Mouse (Mus musculus) Patski (cell line): ENCODE data around the gene Ilk. TPM values are rescaled to one million over a fixed set of nuclear protein-coding genes. Genes with fewer than 3 reads are reported as not detected.
A peak's percentile ranks its signal among the peaks of the same experiment; 100 is the strongest.

Source experiments
- ATAC-seq: fragments of 100-300 bp; one replicate; pipeline ENCODE4 v1.8.0; 2021
- CTCF ChIA-PET: fragments of 350-600 bp; sonication (Branson Sonifier 250); formaldehyde crosslinking; loops from one replicate; lab custom pipeline; 2022; ENCODE audit warnings: inconsistent platforms; lab: Charles Lee
- POLR2A ChIA-PET: fragments of 350-600 bp; sonication (Branson Sonifier 250); formaldehyde crosslinking; loops from one replicate; lab custom pipeline; 2022; ENCODE audit warnings: antibody characterized with exemption, inconsistent platforms; lab: Charles Lee
- DNase-seq: peaks from one replicate; pipeline ENCODE4 v3.0.0-alpha.2; 2011; ENCODE audit warnings: low read depth, low spot score
- H3K27me3 ChIP-seq: fragments of 371-371 bp; one replicate; pipeline ENCODE4 v1.5.1; 2021
- CTCF ChIP-seq: fragments of 100-300 bp; IDR thresholded peaks from one replicate; pipeline ENCODE4 v1.5.1; 2021
- in situ Hi-C: fragments of 300-500 bp; cut with MboI; formaldehyde crosslinking; loops from 3 replicates; pipeline ENCODE4 v1.11.1; 2018; ENCODE audit warnings: low pct_unique_long_range_greater_than_20kb, mixed read lengths
- polyA plus RNA-seq: library from polyadenylated mRNA; unstranded; gene quantifications from one replicate; pipeline ENCODE4 v1.2.3, GENCODE M21; 2021

Gene Ilk
- polyA plus RNA-seq, result 218 TPM

GRCm38 (mm10) chr7:105736264-105736901 lies at the start of gene Ilk:
Ilk (plus strand) TSS chr7:105736592.
- ChIA-PET POLR2A (interaction anchor here (1.1 kb wide), 1 partner anchor 74 kb away, joined by 3 read pairs; the partner anchor contains the start of gene Mrpl17), CTCF (interaction anchor here (0.8 to 2.1 kb wide), 3 partner anchors 10 to 202 kb away, joined by 3 to 9 read pairs (median 3); no protein-coding TSS in a partner anchor)
- H3K27me3 ChIP-seq, result no peaks in the 10 kb centered on the region
- peak; percentile 78 for ATAC-seq
- in situ Hi-C loops, result loop anchor here (5.0 to 10.0 kb wide), 3 partner anchors 94 to 342 kb away; partner anchors contain the start of genes Arfip2, Gm45799, Smpd1 and Timm10b
- peak; percentile 69 for DNase-seq
- TF ChIP-seq CTCF, result no peak

- no peak for TF ChIP-seq CTCF
- in situ Hi-C loops, result no loop called here
- no peaks in the 10 kb centered on the region for H3K27me3 ChIP-seq
- ChIA-PET POLR2A (no interaction called here), CTCF (interaction anchor here (1.3 to 1.7 kb wide), 2 partner anchors 10 to 17 kb away, joined by 4 read pairs; no protein-coding TSS in a partner anchor)
- DNase-seq, result no peak
- no peak for ATAC-seq
Observed at GRCm38 (mm10) chr7:105690875-105691274, 45.5 kb upstream of the Ilk start.

GRCm38 (mm10) chr7:105703184-105703583 lies 33.2 kb upstream of the Ilk start:
- ChIA-PET CTCF (interaction anchor here (1.6 kb wide), 1 partner anchor 19 kb away, joined by 4 read pairs; no protein-coding TSS in a partner anchor), POLR2A (no interaction called here)
- TF ChIP-seq CTCF, result no peak
- ATAC-seq, result no peak
- H3K27me3 ChIP-seq, result peaks cover 7% of the 10 kb centered on the region
- DNase-seq, result no peak
- in situ Hi-C loops, result loop anchor here (25.0 kb wide), 1 partner anchor 1334 kb away; the partner anchor contains the start of gene Olfr713

GRCm38 (mm10) chr7:105703816-105704215 lies 32.6 kb upstream of the Ilk start:
- peaks cover 7% of the 10 kb centered on the region for H3K27me3 ChIP-seq
- TF ChIP-seq CTCF, result no peak
- ChIA-PET POLR2A (no interaction called here), CTCF (interaction anchor here (1.6 kb wide), 1 partner anchor 18 kb away, joined by 4 read pairs; no protein-coding TSS in a partner anchor)
- DNase-seq (no peak), ATAC-seq (no peak)
- in situ Hi-C loops, result loop anchor here (25.0 kb wide), 1 partner anchor 1333 kb away; the partner anchor contains the start of gene Olfr713

- in situ Hi-C loops, result loop anchor here (25.0 kb wide), 1 partner anchor 1329 kb away; the partner anchor contains the start of gene Olfr713
- DNase-seq, result no peak
- H3K27me3 ChIP-seq, result peaks cover 9% of the 10 kb centered on the region
- POLR2A ChIA-PET, result no interaction called here
- CTCF ChIA-PET, result interaction anchor here (2.1 kb wide), 1 partner anchor 9 kb away, joined by 7 read pairs; no protein-coding TSS in a partner anchor
- TF ChIP-seq CTCF, result no peak
- no peak for ATAC-seq
Observed at GRCm38 (mm10) chr7:105708733-105709132, 27.7 kb upstream of the Ilk start.

- no peak for DNase-seq
- POLR2A ChIA-PET, result no interaction called here
- in situ Hi-C loops, result loop anchor here (25.0 kb wide), 1 partner anchor 1322 kb away; the partner anchor contains the start of gene Olfr713
- CTCF ChIA-PET, result interaction anchor here (1.0 to 1.4 kb wide), 2 partner anchors 11 to 60 kb away, joined by 3 read pairs; no protein-coding TSS in a partner anchor
- H3K27me3 ChIP-seq, result peaks cover 3% of the 10 kb centered on the region
- ATAC-seq, result no peak
- no peak for TF ChIP-seq CTCF
Observed at GRCm38 (mm10) chr7:105715366-105715765, 21.0 kb upstream of the Ilk start.

- ChIA-PET POLR2A (no interaction called here), CTCF (interaction anchor here (0.9 to 1.8 kb wide), 4 partner anchors 10 to 95 kb away, joined by 3 to 4 read pairs (median 4); partner anchors contain the start of gene Taf10)
- ATAC-seq (no peak), DNase-seq (no peak)
- H3K27me3 ChIP-seq, result no peaks in the 10 kb centered on the region
- no peak for TF ChIP-seq CTCF
- in situ Hi-C loops, result loop anchor here (25.0 kb wide), 1 partner anchor 1315 kb away; the partner anchor contains the start of gene Olfr713
Observed at GRCm38 (mm10) chr7:105721916-105722315, 14.5 kb upstream of the Ilk start.

GRCm38 (mm10) chr7:105726144-105726979 lies 10.0 kb upstream of the Ilk start:
- peak; percentile 86 for TF ChIP-seq CTCF
- no peak for DNase-seq
- CTCF ChIA-PET, result interaction anchor here (1.0 to 2.0 kb wide), 8 partner anchors 9 to 93 kb away, joined by 3 to 13 read pairs (median 6); partner anchors contain the start of gene Taf10
- in situ Hi-C loops, result no loop called here
- ATAC-seq, result peak; percentile 99
- POLR2A ChIA-PET, result interaction anchor here (1.3 kb wide), 1 partner anchor 9 kb away, joined by 5 read pairs; no protein-coding TSS in a partner anchor
- no peaks in the 10 kb centered on the region for H3K27me3 ChIP-seq

GRCm38 (mm10) chr7:105726980-105727325 lies 9.4 kb upstream of the Ilk start:
- CTCF ChIA-PET, result interaction anchor here (1.0 to 2.0 kb wide), 8 partner anchors 8 to 92 kb away, joined by 3 to 13 read pairs (median 6); partner anchors contain the start of gene Taf10
- H3K27me3 ChIP-seq, result no peaks in the 10 kb centered on the region
- DNase-seq (no peak), ATAC-seq (no peak)
- no peak for TF ChIP-seq CTCF
- in situ Hi-C loops, result no loop called here
- POLR2A ChIA-PET, result interaction anchor here (1.3 kb wide), 1 partner anchor 9 kb away, joined by 5 read pairs; no protein-coding TSS in a partner anchor
